Mouse (Mus musculus): ENCODE measurements around the gene Hist1h2bq. TPM values are rescaled to one million over a fixed set of nuclear protein-coding genes. Genes with fewer than 3 reads are reported as not detected.
"Not testable (repeated sequence)": the region's sequence is repeated elsewhere in the genome, so short reads cannot be mapped to it uniquely, and the experiment has no call there.

The Hist1h2bq gene
- polyA plus RNA-seq, 1 experiment from 2014 or later, result 7.3 TPM

DNA sequence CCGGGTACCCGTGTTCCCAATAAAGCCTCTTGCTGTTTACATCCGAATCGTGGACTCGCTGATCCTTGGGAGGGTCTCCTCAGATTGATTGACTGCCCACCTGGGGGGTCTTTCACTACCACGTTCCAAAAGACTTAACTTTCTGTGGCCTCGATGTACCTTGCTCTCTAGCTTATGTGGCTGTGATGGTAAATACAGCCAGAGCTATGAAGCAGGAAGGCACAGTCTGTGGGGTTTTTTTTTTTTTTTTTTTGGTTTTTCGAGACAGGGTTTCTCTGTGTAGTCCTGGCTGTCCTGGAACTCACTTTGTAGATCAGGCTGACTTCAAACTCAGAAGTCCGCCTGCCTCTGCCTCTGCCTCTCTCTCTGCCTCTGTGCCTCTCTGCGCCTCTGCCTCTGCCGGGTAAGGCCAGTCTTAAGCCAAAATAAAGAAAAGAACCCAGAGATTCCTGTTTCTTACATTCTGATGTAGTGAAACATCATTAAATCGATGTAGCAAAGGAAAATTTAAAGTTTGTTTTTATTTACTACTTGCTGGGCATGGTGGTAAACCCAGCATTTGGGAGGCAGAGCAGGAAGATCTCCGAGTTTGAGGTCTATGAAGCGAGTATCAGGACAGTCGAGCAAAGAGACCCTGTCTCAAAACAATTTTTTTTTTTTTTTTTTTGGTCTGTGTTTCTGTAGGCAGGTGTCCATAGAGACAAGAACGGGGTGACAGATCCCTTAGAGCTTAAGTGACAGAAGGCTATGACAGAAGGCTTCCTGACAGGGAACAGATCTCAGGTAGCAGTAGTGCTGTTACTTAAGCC lies 10.3 kb upstream of the Hist1h2bq start:
- not testable (repeated sequence) for H3K9me3 ChIP-seq; H3K4me3 ChIP-seq; H3K4me1 ChIP-seq (replicated peaks); H3K9ac ChIP-seq; ATAC-seq (ENCODE audit: low FRiP score); H3K27ac ChIP-seq; H3K36me3 ChIP-seq; H3K27me3 ChIP-seq; H3K4me2 ChIP-seq
- WGBS, result 69% methylated on average over 7 of the region's 16 CpGs

DNA sequence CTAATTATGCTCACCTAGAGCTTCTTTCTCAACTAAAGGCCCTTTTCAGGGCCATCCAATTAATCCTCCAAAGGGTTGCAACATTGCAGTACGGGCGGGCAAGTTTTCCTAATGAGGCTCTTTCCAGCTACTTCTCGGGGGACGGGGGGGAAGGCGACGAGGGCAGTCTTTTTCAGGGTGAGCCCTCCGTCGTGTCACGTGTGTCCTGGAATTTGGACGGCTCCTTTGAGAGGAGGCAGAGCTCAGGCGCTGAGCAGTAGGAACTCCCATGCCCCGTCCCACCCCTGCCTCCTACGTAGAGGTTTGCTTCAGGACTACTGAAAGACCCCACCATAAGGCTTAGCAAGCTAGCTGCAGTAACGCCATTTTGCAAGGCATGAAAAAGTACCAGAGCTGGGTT lies 2.1 kb upstream of the Hist1h2bq start:
- ATAC-seq (ENCODE audit: low FRiP score), result peak; percentile 27
- not testable (repeated sequence) for H3K27me3 ChIP-seq; H3K36me3 ChIP-seq; H3K9me3 ChIP-seq; H3K27ac ChIP-seq; H3K4me1 ChIP-seq (replicated peaks); H3K9ac ChIP-seq
- Histone ChIP-seq H3K4me2 (peak overlapping the region; percentile 50), H3K4me3 (peak overlapping the region; percentile 21)
- 0% methylated on average over 14 of the region's 14 CpGs for WGBS

DNA sequence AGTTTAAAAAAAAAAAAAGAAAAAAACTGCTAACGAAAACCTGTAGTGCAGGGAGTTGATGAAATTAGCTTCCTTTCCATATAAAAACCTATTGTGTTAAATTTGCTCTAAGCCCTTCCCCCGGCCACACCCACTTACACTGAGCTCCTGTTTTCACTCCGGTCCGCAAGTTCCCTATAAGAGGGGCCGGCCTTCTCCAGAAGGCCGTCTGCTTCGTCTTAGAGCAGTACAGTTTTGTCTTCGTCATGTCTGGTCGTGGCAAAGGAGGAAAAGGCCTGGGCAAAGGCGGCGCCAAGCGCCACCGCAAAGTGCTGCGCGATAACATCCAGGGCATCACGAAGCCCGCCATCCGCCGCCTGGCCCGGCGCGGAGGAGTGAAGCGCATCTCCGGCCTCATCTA lies 1.5 kb upstream of the Hist1h2bq start, which contains the start of gene Hist1h4m:
Gene Hist1h4m (plus strand): TSS at position 208 of the 400 bp plus-strand sequence.
- not testable (repeated sequence) for H3K4me1 ChIP-seq (replicated peaks); H3K27me3 ChIP-seq; H3K9me3 ChIP-seq; H3K27ac ChIP-seq; H3K9ac ChIP-seq; H3K36me3 ChIP-seq
- ATAC-seq (ENCODE audit: low FRiP score), result peak; percentile 69
- peak within 1 kb of the TSS; percentile 50 for H3K4me2 ChIP-seq
- no CpG with 5 or more reads among the region's 24 CpGs for WGBS
- H3K4me3 ChIP-seq, result peak within 1 kb of the TSS; percentile 21

DNA sequence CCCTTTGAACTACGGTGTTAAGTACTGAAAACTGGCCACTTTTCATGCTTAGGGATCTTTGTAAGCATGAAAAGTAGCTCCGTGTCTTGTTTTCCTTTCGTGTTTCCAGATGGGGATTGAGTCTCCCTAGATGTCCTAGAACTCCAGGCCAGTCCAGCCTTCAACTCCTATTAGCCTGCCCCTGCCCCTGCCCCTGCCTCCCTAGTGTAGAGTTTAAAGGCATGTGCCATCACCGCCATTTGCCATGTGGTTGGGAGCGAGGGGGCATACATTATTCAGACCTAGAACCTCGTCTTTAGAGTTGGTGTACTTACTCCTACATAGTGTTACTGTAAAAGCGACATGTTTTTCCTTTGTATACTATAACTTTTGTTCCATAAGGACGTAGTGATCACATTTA lies 1.1 kb upstream of the Hist1h2bq start:
- not testable (repeated sequence) for H3K27me3 ChIP-seq; H3K36me3 ChIP-seq; H3K4me3 ChIP-seq; H3K9ac ChIP-seq; H3K27ac ChIP-seq; H3K4me1 ChIP-seq (replicated peaks); H3K4me2 ChIP-seq; H3K9me3 ChIP-seq
- WGBS, result no CpG with 5 or more reads among the region's 8 CpGs
- peak; percentile 11; the same call in 1 of the 2 replicates for ATAC-seq (ENCODE audit: low FRiP score)

DNA sequence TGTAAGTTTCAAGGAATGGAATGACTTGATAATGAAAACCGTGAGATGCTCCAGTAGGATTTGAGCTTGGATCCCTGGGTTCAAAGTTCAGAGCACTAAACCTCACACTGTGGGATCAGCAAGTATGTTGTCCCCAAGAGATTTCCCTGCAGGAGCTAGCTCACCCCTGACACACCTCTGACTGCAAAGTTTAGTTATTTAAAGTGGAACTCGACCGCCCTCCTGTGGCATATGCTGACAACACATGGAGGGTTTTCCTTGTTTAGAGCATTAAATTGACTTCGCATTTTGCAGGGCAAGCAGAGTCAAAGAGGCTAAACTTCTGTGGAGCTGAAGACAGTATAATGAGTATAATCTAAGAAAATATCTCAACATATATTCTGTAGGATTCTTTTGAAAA lies 6.9 kb downstream of the Hist1h2bq start:
- ATAC-seq (ENCODE audit: low FRiP score); H3K9ac ChIP-seq; H3K4me2 ChIP-seq; H3K27me3 ChIP-seq; H3K4me1 ChIP-seq (replicated peaks); H3K9me3 ChIP-seq; H3K36me3 ChIP-seq; H3K4me3 ChIP-seq; H3K27ac ChIP-seq: not testable (repeated sequence)
- WGBS, result no CpG with 5 or more reads among the region's 4 CpGs

DNA sequence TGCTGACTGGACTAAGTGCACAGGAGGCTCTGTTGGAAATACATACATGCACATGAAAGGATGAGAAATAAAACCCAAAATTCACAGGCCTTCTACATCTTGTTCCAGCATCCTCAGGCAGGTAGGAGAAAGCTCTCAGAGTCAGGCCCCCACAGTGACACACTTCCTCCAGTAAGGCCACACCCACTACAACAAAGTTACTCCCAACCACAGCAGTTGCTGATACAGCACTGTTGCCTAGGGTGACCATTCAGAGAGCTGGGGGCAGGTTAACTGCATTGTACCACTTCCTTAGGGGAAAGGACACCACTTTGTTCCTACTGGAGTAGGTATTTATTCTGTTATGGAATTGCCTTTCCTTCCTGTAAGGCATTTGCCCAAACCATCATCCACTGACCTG lies 12.8 kb downstream of the Hist1h2bq start:
- not testable (repeated sequence) for H3K27ac ChIP-seq; H3K4me3 ChIP-seq; H3K9me3 ChIP-seq; H3K4me2 ChIP-seq; ATAC-seq (ENCODE audit: low FRiP score); H3K9ac ChIP-seq; H3K4me1 ChIP-seq (replicated peaks); H3K27me3 ChIP-seq; H3K36me3 ChIP-seq

DNA sequence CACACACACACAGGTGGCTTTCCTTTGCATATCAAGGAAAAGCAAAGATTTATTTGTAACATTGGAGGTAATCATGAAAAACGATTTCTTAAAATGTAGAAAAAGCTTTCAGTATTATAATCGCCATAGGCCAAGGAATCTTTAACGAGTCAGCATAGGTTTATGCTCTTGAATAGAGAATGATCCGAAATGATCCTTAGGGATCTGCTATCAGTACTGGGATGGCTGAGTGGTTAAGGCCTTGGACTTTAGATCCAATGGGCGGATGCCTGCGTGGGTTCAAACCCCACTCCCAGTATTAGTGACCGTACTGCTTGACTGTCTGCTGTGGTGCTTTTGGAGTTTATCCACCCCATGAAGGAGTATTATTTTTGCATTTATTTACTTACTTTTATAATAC lies 14.4 kb downstream of the Hist1h2bq start:
- H3K4me2 ChIP-seq, result no peak overlapping the region
- peaks cover 5% of the 10 kb centered on the region for H3K4me1 ChIP-seq (replicated peaks)
- no peak overlapping the region for H3K27ac ChIP-seq
- no peaks in the 10 kb centered on the region for H3K9me3 ChIP-seq
- ATAC-seq (ENCODE audit: low FRiP score), result no peak
- no peaks in the 10 kb centered on the region for H3K36me3 ChIP-seq
- H3K9ac ChIP-seq, result no peak overlapping the region
- H3K27me3 ChIP-seq, result no peaks in the 10 kb centered on the region
- no peak overlapping the region for H3K4me3 ChIP-seq
- 95% methylated on average over 7 of the region's 7 CpGs for WGBS

DNA sequence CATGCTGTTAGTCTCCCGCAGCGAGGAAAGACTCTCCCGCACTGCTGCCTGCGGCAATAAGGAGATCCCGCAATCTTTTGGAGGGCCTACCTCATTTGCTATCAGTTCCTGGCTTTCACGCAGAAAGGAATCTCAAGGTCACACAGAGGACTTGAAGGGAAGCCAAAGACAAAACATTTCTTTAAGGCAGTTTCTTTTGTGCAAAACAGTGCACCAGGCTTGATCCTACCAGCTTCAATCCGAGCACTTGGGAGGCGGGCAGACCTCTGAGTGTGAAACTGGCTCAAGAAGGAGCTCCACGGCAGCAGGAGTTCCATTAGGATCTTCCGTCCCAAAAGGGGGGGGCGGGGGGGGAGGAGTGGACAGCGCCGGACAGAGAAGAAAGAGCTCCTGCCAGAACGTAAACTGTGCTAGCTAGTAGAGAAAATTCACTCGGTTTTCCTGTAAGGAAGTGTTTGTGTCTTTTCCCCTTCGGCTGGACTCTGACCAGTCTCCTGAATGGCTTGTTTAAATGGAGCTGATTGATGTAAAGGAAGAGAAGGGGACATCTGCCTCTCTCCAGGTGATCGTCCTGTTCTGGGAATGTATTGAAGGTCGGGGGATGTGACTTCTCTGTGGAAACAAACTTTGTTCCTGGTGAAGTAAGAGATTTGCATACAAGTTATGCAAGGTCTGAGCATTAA lies 19.3 kb downstream of the Hist1h2bq start:
- 0 out of 2 replicates have a peak overlapping the region, but pooled peaks have one; percentile 19 for H3K9ac ChIP-seq
- ATAC-seq (ENCODE audit: low FRiP score), result no peak
- H3K4me1 ChIP-seq (replicated peaks), result peaks cover 19% of the 10 kb centered on the region
- 8% methylated on average over 17 of the region's 18 CpGs for WGBS
- H3K4me2 ChIP-seq, result peak overlapping the region; percentile 31
- H3K9me3 ChIP-seq, result no peaks in the 10 kb centered on the region
- 0 out of 2 replicates have a peak, but pooled peaks cover 6% of the 10 kb centered on the region for H3K27me3 ChIP-seq
- no peak overlapping the region for H3K27ac ChIP-seq
- peak overlapping the region; percentile 0; the same call in 1 of the 2 replicates for H3K4me3 ChIP-seq
- H3K36me3 ChIP-seq, result no peaks in the 10 kb centered on the region

DNA sequence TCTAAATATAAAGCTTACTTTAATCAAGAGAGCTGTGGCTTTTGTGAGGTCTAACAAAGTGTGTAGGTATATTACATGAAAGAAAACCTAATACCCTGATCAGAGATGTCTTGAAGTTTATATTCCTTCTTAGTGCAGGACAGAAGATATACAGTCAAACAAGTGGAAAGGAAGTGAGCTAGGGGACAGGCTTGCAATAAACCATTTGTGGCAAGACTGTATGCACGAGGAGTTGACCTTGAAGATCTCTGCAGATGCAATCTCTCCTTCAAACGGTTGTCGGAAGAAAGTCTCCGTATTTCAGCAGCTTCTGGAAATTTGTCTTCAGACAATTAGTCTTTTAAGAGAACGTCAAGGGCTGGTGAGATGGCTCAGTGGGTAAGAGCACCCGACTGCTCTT lies 20.1 kb downstream of the Hist1h2bq start:
- ATAC-seq (ENCODE audit: low FRiP score), result no peak
- no peaks in the 10 kb centered on the region for H3K36me3 ChIP-seq
- H3K4me2 ChIP-seq, result no peak overlapping the region
- H3K4me1 ChIP-seq (replicated peaks), result peaks cover 20% of the 10 kb centered on the region
- no peak overlapping the region for H3K27ac ChIP-seq
- H3K9ac ChIP-seq, result no peak overlapping the region
- H3K4me3 ChIP-seq, result no peak overlapping the region
- H3K9me3 ChIP-seq, result no peaks in the 10 kb centered on the region
- 0 out of 2 replicates have a peak, but pooled peaks cover 6% of the 10 kb centered on the region for H3K27me3 ChIP-seq
- WGBS, result 65% methylated on average over 6 of the region's 6 CpGs

DNA sequence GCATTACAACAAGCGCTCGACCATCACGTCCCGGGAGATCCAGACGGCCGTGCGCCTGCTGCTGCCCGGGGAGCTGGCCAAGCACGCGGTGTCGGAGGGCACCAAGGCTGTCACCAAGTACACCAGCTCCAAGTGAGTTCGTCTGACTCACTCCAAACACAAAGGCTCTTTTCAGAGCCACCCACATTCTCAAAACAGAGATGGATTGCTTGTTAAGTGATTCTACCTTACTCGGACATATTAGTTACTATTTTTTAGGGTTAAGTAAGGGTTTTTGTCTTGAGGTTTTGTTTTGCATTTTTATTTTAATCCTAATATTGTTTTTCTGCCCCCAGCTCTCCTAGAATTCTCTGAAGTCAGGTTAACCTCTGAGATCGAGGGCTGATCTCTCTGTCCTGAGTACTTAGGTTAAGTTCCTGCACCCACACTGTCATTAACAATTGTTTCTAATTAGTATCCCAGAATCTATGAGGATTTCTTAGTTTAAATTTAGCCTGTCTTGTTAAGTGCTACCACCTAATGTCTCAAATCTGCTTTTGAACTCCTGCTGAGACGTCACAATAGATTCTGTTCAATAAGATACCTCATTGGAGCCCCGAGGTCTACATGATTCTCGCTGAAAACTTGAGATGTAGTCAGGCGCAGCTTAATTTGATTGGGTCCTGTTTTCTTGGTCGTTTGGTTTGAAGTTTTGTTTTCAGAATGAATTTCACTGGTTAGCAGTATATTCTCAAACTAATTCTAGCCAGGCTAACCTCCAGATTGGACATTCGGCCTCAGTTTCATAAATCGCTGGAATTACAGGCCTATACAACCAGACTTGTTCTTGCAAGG lies 22.0 kb downstream of the Hist1h2bq start:
- ATAC-seq (ENCODE audit: low FRiP score), result peak; percentile 50
- Histone ChIP-seq H3K27ac (peak overlapping the region; percentile 45; the same call in 1 of the 2 replicates), H3K36me3 (no peaks in the 10 kb centered on the region), H3K4me2 (peak overlapping the region; percentile 60), H3K27me3 (0 out of 2 replicates have a peak, but pooled peaks cover 6% of the 10 kb centered on the region), H3K9ac (peak overlapping the region; percentile 10), H3K4me3 (peak overlapping the region; percentile 37), H3K4me1 (replicated peaks) (peaks cover 28% of the 10 kb centered on the region), H3K9me3 (no peaks in the 10 kb centered on the region)
- 11% methylated on average over 14 of the region's 21 CpGs for WGBS

DNA sequence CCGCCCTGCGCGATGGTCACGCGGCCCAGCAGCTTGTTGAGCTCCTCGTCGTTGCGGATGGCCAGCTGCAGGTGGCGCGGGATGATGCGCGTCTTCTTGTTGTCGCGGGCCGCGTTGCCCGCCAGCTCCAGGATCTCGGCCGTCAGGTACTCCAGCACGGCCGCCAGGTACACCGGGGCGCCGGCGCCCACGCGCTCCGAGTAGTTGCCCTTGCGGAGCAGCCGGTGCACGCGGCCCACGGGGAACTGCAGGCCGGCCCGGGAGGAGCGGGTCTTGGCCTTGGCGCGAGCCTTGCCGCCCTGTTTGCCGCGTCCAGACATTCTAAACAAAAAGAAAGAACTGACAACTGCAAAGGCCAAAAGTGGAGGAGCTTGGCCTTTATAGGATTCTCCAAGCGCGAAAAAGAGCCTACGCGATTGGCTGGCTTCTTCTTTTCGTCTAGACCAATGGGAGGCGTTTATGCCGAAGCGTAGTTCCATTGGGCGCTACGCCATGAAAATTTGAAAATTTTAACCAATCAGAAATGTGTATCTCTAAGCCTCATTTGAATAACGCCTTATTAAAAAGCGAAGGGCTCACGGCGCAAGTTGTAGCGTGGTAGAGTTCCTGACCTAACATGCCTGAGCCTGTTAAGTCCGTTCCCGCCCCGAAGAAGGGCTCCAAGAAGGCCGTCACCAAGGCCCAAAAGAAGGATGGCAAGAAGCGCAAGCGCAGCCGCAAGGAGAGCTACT lies 22.9 kb downstream of the Hist1h2bq start, which contains the start of the genes Hist1h2an and Hist1h2bp:
Gene Hist1h2an (minus strand): TSS at position 320 of the 731 bp plus-strand sequence.
Gene Hist1h2bp (plus strand): TSS at position 563 of the 731 bp plus-strand sequence.
- Histone ChIP-seq H3K4me1 (replicated peaks) (peaks cover 36% of the 10 kb centered on the region), H3K9ac (peak within 1 kb of the TSS; percentile 64), H3K4me2 (peak within 1 kb of the TSS; percentile 60), H3K4me3 (peak within 1 kb of the TSS; percentile 37), H3K27ac (peak within 1 kb of the TSS; percentile 79)
- ATAC-seq (ENCODE audit: low FRiP score), result peak; percentile 97
- H3K36me3 ChIP-seq, H3K9me3 ChIP-seq, H3K27me3 ChIP-seq: not testable (repeated sequence)
- WGBS, result 1% methylated on average over 41 of the region's 63 CpGs
